ENCODE assay signal across 25 mouse cellular contexts in the genomic region with DNA sequence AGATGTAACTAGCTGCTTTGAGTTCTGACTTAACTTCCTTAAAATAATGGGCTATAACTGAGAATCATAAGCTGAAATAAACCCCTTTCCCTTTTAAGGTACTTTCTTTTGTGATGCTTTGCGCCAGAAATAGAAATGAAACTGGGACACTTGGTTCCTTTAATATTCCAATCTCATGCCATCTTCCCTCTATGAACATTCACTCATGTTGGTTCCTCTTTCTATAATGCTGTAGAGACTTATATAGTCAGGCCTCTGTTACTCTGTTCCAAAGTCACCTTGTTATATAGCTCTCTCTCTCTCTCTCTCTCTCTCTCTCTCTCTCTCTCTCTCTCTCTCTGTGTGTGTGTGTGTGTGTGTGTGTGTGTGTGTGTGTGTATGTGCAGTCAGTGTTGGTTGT.
"Had no signal": no experiment of that assay in that cellular context is flagged by ENCODE, and none has a peak within 500 bp of the region (broad histone marks: within the 10 kb centered on the region; RNA-seq: fewer than 3 reads in every experiment).

No protein-coding gene starts in this region.

- DNase-seq: gastrocnemius, adult 2 months; gastrocnemius, postnatal 10 days; gastrocnemius, postnatal 25 days; heart, adult 11 months; heart, adult 2 months; heart, postnatal 14 days; heart, postnatal 36 days; kidney, adult 11 months; kidney, adult 2 months; kidney, adult 9 months; kidney, postnatal 10 days; kidney, postnatal 25 days; layer of hippocampus, adult 9-11 months; layer of hippocampus, postnatal 36 days; left cerebral cortex, postnatal 4 days had no signal

- H3K27me3 ChIP-seq: heart, embryonic 13.5 days; heart, embryonic 15.5 days; hindbrain, embryonic 13.5 days; hindbrain, embryonic 15.5 days; limb, embryonic 13.5 days; limb, embryonic 15.5 days; liver, embryonic 12.5 days had no signal

- ATAC-seq: hindbrain, postnatal 0 days; intestine, embryonic 16.5 days; liver, embryonic 12.5 days had no signal

- H3K4me3 ChIP-seq: gastrocnemius, adult 2 months; heart, adult 2 months; heart, embryonic 13.5 days; heart, embryonic 15.5 days; hindbrain, embryonic 13.5 days; hindbrain, embryonic 15.5 days; limb, embryonic 13.5 days; limb, embryonic 15.5 days; liver, embryonic 12.5 days had no signal

- H3K9ac ChIP-seq: heart, embryonic 13.5 days; heart, embryonic 15.5 days; hindbrain, embryonic 13.5 days; hindbrain, embryonic 15.5 days; limb, embryonic 13.5 days; limb, embryonic 15.5 days; liver, embryonic 12.5 days had no signal

- H3K27ac ChIP-seq: gastrocnemius, adult 2 months; heart, adult 2 months; heart, embryonic 13.5 days; heart, embryonic 15.5 days; hindbrain, embryonic 13.5 days; hindbrain, embryonic 15.5 days; hindbrain, postnatal 0 days; limb, embryonic 13.5 days; limb, embryonic 15.5 days; liver, embryonic 12.5 days had no signal

- H3K36me3 ChIP-seq: heart, embryonic 13.5 days; heart, embryonic 15.5 days; hindbrain, embryonic 13.5 days; hindbrain, embryonic 15.5 days; limb, embryonic 13.5 days; limb, embryonic 15.5 days; liver, embryonic 12.5 days had no signal

- H3K4me2 ChIP-seq: heart, embryonic 11.5 days; heart, embryonic 13.5 days; heart, embryonic 15.5 days; hindbrain, embryonic 13.5 days; hindbrain, embryonic 15.5 days; limb, embryonic 13.5 days; limb, embryonic 15.5 days; liver, embryonic 12.5 days had no signal

- H3K4me1 ChIP-seq: heart, embryonic 13.5 days; heart, embryonic 15.5 days; hindbrain, embryonic 13.5 days; hindbrain, embryonic 15.5 days; limb, embryonic 13.5 days; limb, embryonic 15.5 days; liver, embryonic 12.5 days had no signal

- H3K9me3 ChIP-seq: heart, embryonic 13.5 days; heart, embryonic 15.5 days; hindbrain, embryonic 13.5 days; hindbrain, embryonic 15.5 days; limb, embryonic 13.5 days; limb, embryonic 15.5 days; liver, embryonic 12.5 days had no signal
